14 mouse cellular contexts compared by ENCODE assay signal in genomic region chr7:63905642-63906041, GRCm38 (mm10). TPM values are rescaled to one million over a fixed set of nuclear protein-coding genes. Genes with fewer than 3 reads are reported as not detected.
DNase-seq lines count a peak whose midpoint lies in the region; ATAC-seq and TF ChIP-seq lines count a peak whose summit lies in the region.
"Had no signal": no experiment of that assay in that cellular context is flagged by ENCODE, and none has a peak within 500 bp of the region (broad histone marks: within the 10 kb centered on the region; RNA-seq: fewer than 3 reads in every experiment).

No protein-coding gene starts in this region.

- no peaks in the 10 kb centered on the region for H3K9me3 ChIP-seq in lung, postnatal 0 days (ENCODE audit: low read length)
- H3K9me3 ChIP-seq: limb, embryonic 12.5 days had no signal

- H3K36me3 ChIP-seq in heart, adult 2 months (ENCODE audit: control insufficient read depth, insufficient read depth, low read length), result peaks cover 42% of the 10 kb centered on the region
- H3K36me3 ChIP-seq in lung, postnatal 0 days (ENCODE audit: insufficient read depth, low read length), result no peaks in the 10 kb centered on the region
- no peaks in the 10 kb centered on the region for H3K36me3 ChIP-seq in myocyte (ENCODE audit: control insufficient read depth, insufficient read depth)
- H3K36me3 ChIP-seq: limb, embryonic 12.5 days had no signal

- peak overlapping the region; percentile 9 for H3K4me2 ChIP-seq in lung, postnatal 0 days (replicated peaks; ENCODE audit: low read depth, low read length)
- H3K4me2 ChIP-seq in myocyte (ENCODE audit: low read depth), result peak overlapping the region; percentile 73
- H3K4me2 ChIP-seq: limb, embryonic 12.5 days had no signal

- no peak for TF ChIP-seq CTCF in heart, adult 2 months (IDR thresholded peaks at IDR 0.05)
- TF ChIP-seq CTCF in lung, postnatal 0 days (IDR thresholded peaks at IDR 0.05), result no peak

- ATAC-seq in lung, postnatal 0 days, result peak; percentile 66

- DNase-seq in heart, adult 2 months, result no peak
- DNase-seq in heart, adult 9 months (ENCODE audit: low spot score in 2 of 2), result no peak
- peak; percentile 62 for DNase-seq in lung, postnatal 0 days (ENCODE audit: low spot score)
- DNase-seq in lung, postnatal 25 days (ENCODE audit: low spot score), result no peak
- peak; percentile 66 for DNase-seq in kidney, postnatal 14 days
- no peak for DNase-seq in left cerebral cortex, postnatal 10 days (ENCODE audit: extremely low spot score in 1 of 2, low spot score in 2 of 2)
- no peak for DNase-seq in urinary bladder, adult 2 months (ENCODE audit: low spot score)
- DNase-seq: adrenal gland, postnatal 36 days; B cell, adult 2 months; cerebellum, postnatal 14 days had no signal

- H3K79me2 ChIP-seq in heart, adult 2 months (replicated peaks; ENCODE audit: control insufficient read depth, insufficient read depth, low read length), result peaks cover 9% of the 10 kb centered on the region
- H3K79me2 ChIP-seq in myocyte (ENCODE audit: control insufficient read depth, insufficient read depth), result peaks cover 99% of the 10 kb centered on the region

- TF ChIP-seq EP300 in heart, adult 2 months (IDR thresholded peaks at IDR 0.05; ENCODE audit: insufficient read depth, low read depth, low read length), result peak; percentile 70; the same call in 1 of the 2 replicates
- TF ChIP-seq EP300 in lung, postnatal 0 days (IDR thresholded peaks at IDR 0.05), result peak; percentile 61

- no peak for TF ChIP-seq POLR2A in heart, adult 2 months (IDR thresholded peaks at IDR 0.05; ENCODE audit: insufficient read depth, low read depth, low read length)
- no peak for TF ChIP-seq POLR2A in myocyte (IDR thresholded peaks at IDR 0.05; ENCODE audit: insufficient read length, low read depth)

- peaks cover 64% of the 10 kb centered on the region for H3K4me1 ChIP-seq in heart, adult 2 months (ENCODE audit: control insufficient read depth, insufficient read depth, low read length)
- H3K4me1 ChIP-seq in lung, postnatal 0 days (ENCODE audit: insufficient read depth, low read depth, low read length), result peaks cover 63% of the 10 kb centered on the region

- peak overlapping the region; percentile 82 for H3K9ac ChIP-seq in heart, adult 2 months (ENCODE audit: low read depth, low read length)
- no peak overlapping the region for H3K9ac ChIP-seq in lung, postnatal 0 days (replicated peaks; ENCODE audit: low read depth)
- H3K9ac ChIP-seq: limb, embryonic 12.5 days had no signal

- WGBS in heart, adult 2 months, result 29% methylated on average over 5 of the region's 5 CpGs
- 42% methylated on average over 5 of the region's 5 CpGs for WGBS in lung, postnatal 0 days

- H3K27me3 ChIP-seq in heart, adult 2 months (ENCODE audit: control insufficient read depth, insufficient read depth, low read length), result no peaks in the 10 kb centered on the region
- no peaks in the 10 kb centered on the region for H3K27me3 ChIP-seq in lung, postnatal 0 days (replicated peaks; ENCODE audit: insufficient read depth, low read length)
- no peaks in the 10 kb centered on the region for H3K27me3 ChIP-seq in myocyte (ENCODE audit: control insufficient read depth, insufficient read depth, insufficient read length)
- H3K27me3 ChIP-seq: limb, embryonic 12.5 days had no signal

- no peak overlapping the region for H3ac ChIP-seq in myocyte (ENCODE audit: control insufficient read depth, insufficient read length)

- intact Hi-C loops in heart, adult 2 months (cut with DNase I), result no loop called here
- intact Hi-C loops in left cerebral cortex, postnatal 10 days (cut with DNase I), result no loop called here

- peak overlapping the region; percentile 97 for H3K27ac ChIP-seq in heart, adult 2 months
- H3K27ac ChIP-seq in lung, postnatal 0 days (ENCODE audit: low read length), result peak overlapping the region; percentile 86
- H3K27ac ChIP-seq: limb, embryonic 12.5 days had no signal

- peak overlapping the region; percentile 46 for H3K4me3 ChIP-seq in heart, adult 2 months
- H3K4me3 ChIP-seq in lung, postnatal 0 days (ENCODE audit: low read depth, low read length), result no peak overlapping the region
- H3K4me3 ChIP-seq in myocyte, result no peak overlapping the region
- H3K4me3 ChIP-seq: limb, embryonic 12.5 days had no signal

TF ChIP-seq in myocyte, 11 proteins besides CTCF, POLR2A, EP300 and RAD21:
- no peak for TF ChIP-seq MYOG (IDR thresholded peaks at IDR 0.05; ENCODE audit: control insufficient read depth in 1 of 3, insufficient read depth in 1 of 3, insufficient read length in 2 of 3, low read depth in 2 of 3)
- no peak for TF ChIP-seq TCF12 (IDR thresholded peaks at IDR 0.05; ENCODE audit: insufficient read depth, poor library complexity, severe bottlenecking)
- TF ChIP-seq E2F4 (IDR thresholded peaks at IDR 0.05; ENCODE audit: insufficient read depth), result no peak
- TF ChIP-seq TCF3 (IDR thresholded peaks at IDR 0.05; ENCODE audit: insufficient read length, low read depth), result no peak
- no peak for TF ChIP-seq POLR2AphosphoS2 (IDR thresholded peaks at IDR 0.05; ENCODE audit: insufficient read length, low read depth)
- TF ChIP-seq REST (IDR thresholded peaks at IDR 0.05; ENCODE audit: insufficient read depth, insufficient read length), result no peak
- no peak for TF ChIP-seq USF1 (IDR thresholded peaks at IDR 0.05; ENCODE audit: low read depth)
- TF ChIP-seq MAX (IDR thresholded peaks at IDR 0.05; ENCODE audit: low read depth), result no peak
- TF ChIP-seq CEBPB (IDR thresholded peaks at IDR 0.05; ENCODE audit: insufficient read depth, poor library complexity, severe bottlenecking), result no peak
- no peak for TF ChIP-seq SRF (IDR thresholded peaks at IDR 0.05; ENCODE audit: control insufficient read depth, insufficient read length, low read depth)

RNA-seq across cellular contexts. Expression of gene E030018B13Rik, which starts 11.0 kb away (rescaled TPM):
- total RNA-seq in heart, adult 2 months (2021), result not detected
- not detected in 2 replicates for polyA plus RNA-seq in heart, adult 2 months (2012; rRNA removed)
- polyA plus RNA-seq in lung, postnatal 0 days (2015; fragmentation: Nextera tagmentation; extraction: Ambion mirVana), result 0.18 and 0.27 TPM in 2 replicates
- polyA plus RNA-seq in myocyte (2012; fragmentation: generic; extraction: Trizol), result 0.17 TPM
- not detected for total RNA-seq in left cerebral cortex, postnatal 10 days (2021)
- polyA plus RNA-seq in urinary bladder, adult 2 months (2012; rRNA removed), result not detected in 2 replicates
- total RNA-seq: adrenal gland, postnatal 36 days; granulocyte monocyte progenitor cell, adult 5-6 weeks had no signal
- polyA plus RNA-seq: forebrain, embryonic 11.5 days; limb, embryonic 12.5 days had no signal

RNA-seq across cellular contexts. Expression of gene Klf13, which starts 33.1 kb away (rescaled TPM):
- 10 to 100 TPM; 50.0 to 54.6 TPM for total RNA-seq in heart, adult 2 months (2021)
- polyA plus RNA-seq in heart, adult 2 months (2012; rRNA removed), result 21.6 and 24.6 TPM in 2 replicates
- polyA plus RNA-seq in lung, postnatal 0 days (2015; fragmentation: Nextera tagmentation; extraction: Ambion mirVana), result 78.2 and 89.0 TPM in 2 replicates
- polyA plus RNA-seq in myocyte (2012; fragmentation: generic; extraction: Trizol), result 30.4 TPM
- total RNA-seq in left cerebral cortex, postnatal 10 days (2021), result 100 to 1,000 TPM; 148 to 154 TPM
- 13.0 and 21.9 TPM in 2 replicates for polyA plus RNA-seq in urinary bladder, adult 2 months (2012; rRNA removed)

Comparison
In these comparisons a context has a peak if more than half of its experiments do, and no peak if none do; other contexts are left out.
1. DNase-seq: peak in lung, postnatal 0 days (single experiment) and kidney, postnatal 14 days (single experiment); none in heart, adult 2 months (0 of 2), heart, adult 9 months (0 of 2), lung, postnatal 25 days (single experiment), left cerebral cortex, postnatal 10 days (0 of 2) and urinary bladder, adult 2 months (single experiment).